Mouse (Mus musculus) heart, embryonic 14.5 days (tissue): ENCODE measurements around the gene Pigg. TPM values are rescaled to one million over a fixed set of nuclear protein-coding genes. Genes with fewer than 3 reads are reported as not detected.

Source experiments
- ATAC-seq: fragments of 200-750 bp; cut with Nextera tagmentation; 2 replicates; pipeline ENCODE4 v1.8.0; 2017; ENCODE audit warnings: low read depth, moderate TSS enrichment; ENCODE audit not compliant: insufficient number of reproducible peaks, insufficient read depth, low FRiP score
- H3K27ac ChIP-seq, 2 experiments: fragments of 200-500 bp in 1 of 2; fragments of 300-500 bp in 1 of 2; sonication (generic) in 1 of 2; replicated peaks in 1 of 2; 2 replicates each; pipeline ENCODE4 v1.5.1; 2012 to 2014; ENCODE audit warnings: low read depth in 2 of 2, low read length in 2 of 2, control low read depth in 1 of 2, mild to moderate bottlenecking in 1 of 2, mixed read lengths in 1 of 2; ENCODE audit not compliant: control insufficient read depth in 1 of 2, insufficient read depth in 1 of 2
- H3K27me3 ChIP-seq: fragments of 300-500 bp; sonication (generic); 2 replicates; pipeline ENCODE4 v1.6.1; 2014; ENCODE audit warnings: mild to moderate bottlenecking, low read length, control low read depth; ENCODE audit not compliant: control insufficient read depth, insufficient read depth
- H3K36me3 ChIP-seq: fragments of 300-500 bp; sonication (generic); 2 replicates; pipeline ENCODE4 v1.6.1; 2014; ENCODE audit warnings: mild to moderate bottlenecking, control low read depth, low read length, mixed read lengths; ENCODE audit not compliant: control insufficient read depth, insufficient read depth
- H3K4me1 ChIP-seq, 2 experiments: fragments of 200-500 bp in 1 of 2; fragments of 300-500 bp in 1 of 2; sonication (generic) in 1 of 2; 2 replicates each; pipeline ENCODE4 v1.6.1; 2012 to 2014; ENCODE audit warnings: low read length in 2 of 2, control low read depth in 1 of 2, mixed read lengths in 1 of 2; ENCODE audit not compliant: control insufficient read depth in 2 of 2, insufficient read depth in 2 of 2
- H3K4me2 ChIP-seq: fragments of 300-500 bp; sonication (generic); 2 replicates; pipeline ENCODE4 v1.6.1; 2014; ENCODE audit warnings: mild to moderate bottlenecking, low read length
- H3K4me3 ChIP-seq, 2 experiments: fragments of 200-500 bp in 1 of 2; fragments of 300-500 bp in 1 of 2; sonication (generic) in 1 of 2; 2 replicates each; pipeline ENCODE4 v1.5.1; 2012 to 2014; ENCODE audit warnings: low read length in 2 of 2, mild to moderate bottlenecking in 2 of 2, control low read depth in 1 of 2, low read depth in 1 of 2, moderate library complexity in 1 of 2; ENCODE audit not compliant: control insufficient read depth in 1 of 2, insufficient read depth in 1 of 2
- H3K9ac ChIP-seq: fragments of 300-500 bp; sonication (generic); 2 replicates; pipeline ENCODE4 v1.6.1; 2014; ENCODE audit warnings: mild to moderate bottlenecking, low read length
- H3K9me3 ChIP-seq: fragments of 300-500 bp; sonication (generic); 2 replicates; pipeline ENCODE4 v1.6.1; 2016; ENCODE audit warnings: low read length, control low read depth; ENCODE audit not compliant: control insufficient read depth
- WGBS: fragments of 180-500 bp; shearing (Covaris S2); extraction: QIAGEN DNeasy Blood & Tissue Kit; methylation state at CpG from one replicate; pipeline ENCODE4 v1.1.7; 2014; 5-methylcytosine and 5-hydroxymethylcytosine counted together
- polyA plus RNA-seq: library from polyadenylated mRNA; unstranded; fragments of >200 nt; fragmentation: Nextera tagmentation; extraction: Ambion mirVana; gene quantifications from 2 replicates; pipeline ENCODE4 v1.2.1, GENCODE M21; 2014

Gene Pigg
- polyA plus RNA-seq, 1 experiment from 2014 or later, result 3.6 TPM

- peak overlapping the region; percentile 80 for H3K4me2 ChIP-seq
- 12% methylated on average over 6 of the region's 6 CpGs for WGBS
- H3K36me3 ChIP-seq, result no peaks in the 10 kb centered on the region
- no peak overlapping the region for H3K27ac ChIP-seq
- H3K9me3 ChIP-seq, result no peaks in the 10 kb centered on the region
- H3K27me3 ChIP-seq, result peaks cover 90% of the 10 kb centered on the region
- H3K4me3 ChIP-seq, result peak overlapping the region; percentile 43 to 47
- H3K9ac ChIP-seq, result no peak overlapping the region
- no peak for ATAC-seq
- H3K4me1 ChIP-seq, result peaks cover 0 to 17% of the 10 kb centered on the region in 2 experiments; a peak in 3 of 4 replicates
Measured at GRCm38 (mm10) chr5:108368446-108368845, 56.0 kb downstream of the Pigg start.

GRCm38 (mm10) chr5:108368851-108369621 lies 56.6 kb downstream of the Pigg start:
- Histone ChIP-seq H3K36me3 (no peaks in the 10 kb centered on the region), H3K9me3 (no peaks in the 10 kb centered on the region), H3K9ac (0 out of 2 replicates have a peak overlapping the region, but pooled peaks have one; percentile 39), H3K4me1 (peaks cover 0 to 17% of the 10 kb centered on the region in 2 experiments; a peak in 3 of 4 replicates), H3K4me3 (peak overlapping the region; percentile 43 to 47), H3K27ac (no peak overlapping the region), H3K27me3 (peaks cover 89% of the 10 kb centered on the region), H3K4me2 (peak overlapping the region; percentile 80)
- WGBS, result under 1% methylated on average over 49 of the region's 49 CpGs
- no peak for ATAC-seq

DNA sequence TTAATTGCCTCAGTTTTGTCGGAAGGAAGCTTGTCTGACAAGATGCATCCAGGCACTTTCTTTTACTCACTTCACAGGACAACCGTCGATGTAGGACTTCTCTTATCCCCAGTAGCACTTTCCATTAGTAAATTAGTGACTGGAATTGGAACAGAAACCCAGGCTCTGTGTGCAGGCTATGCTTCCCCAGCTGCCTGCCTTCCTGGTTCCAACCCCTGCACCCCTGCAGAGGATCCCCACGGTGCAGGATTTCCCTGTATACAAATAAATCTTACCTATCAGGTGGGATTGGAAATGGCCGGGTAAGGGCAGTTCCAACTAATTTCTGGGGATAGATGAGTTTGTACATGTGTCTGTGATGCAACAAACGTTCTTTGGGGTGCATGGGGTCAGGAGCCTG lies 57.6 kb downstream of the Pigg start:
- Histone ChIP-seq H3K36me3 (no peaks in the 10 kb centered on the region), H3K4me1 (peaks cover 0 to 17% of the 10 kb centered on the region in 2 experiments; a peak in 3 of 4 replicates), H3K27me3 (peaks cover 83% of the 10 kb centered on the region), H3K9ac (no peak overlapping the region), H3K27ac (no peak overlapping the region), H3K4me3 (no peak overlapping the region), H3K9me3 (no peaks in the 10 kb centered on the region), H3K4me2 (no peak overlapping the region)
- ATAC-seq, result no peak
- WGBS, result 4% methylated on average over 6 of the region's 6 CpGs

- Histone ChIP-seq H3K4me3 (no peak overlapping the region), H3K4me2 (no peak overlapping the region), H3K4me1 (peaks cover 0 to 2% of the 10 kb centered on the region in 2 experiments; a peak in 2 of 4 replicates), H3K36me3 (no peaks in the 10 kb centered on the region), H3K9me3 (no peaks in the 10 kb centered on the region), H3K9ac (no peak overlapping the region), H3K27me3 (peaks cover 46% of the 10 kb centered on the region), H3K27ac (no peak overlapping the region)
- ATAC-seq, result no peak
- WGBS, result 69% methylated on average over 5 of the region's 5 CpGs
Measured at GRCm38 (mm10) chr5:108374079-108374478, 61.7 kb downstream of the Pigg start.

GRCm38 (mm10) chr5:108376059-108376458 lies 63.6 kb downstream of the Pigg start:
- no peak overlapping the region for H3K4me3 ChIP-seq
- no peaks in the 10 kb centered on the region for H3K4me1 ChIP-seq
- H3K36me3 ChIP-seq, result no peaks in the 10 kb centered on the region
- no peak for ATAC-seq
- H3K27ac ChIP-seq, result no peak overlapping the region
- H3K9me3 ChIP-seq, result no peaks in the 10 kb centered on the region
- 54% methylated on average over 1 of the region's 1 CpGs for WGBS
- H3K27me3 ChIP-seq, result peaks cover 27% of the 10 kb centered on the region
- no peak overlapping the region for H3K9ac ChIP-seq
- H3K4me2 ChIP-seq, result no peak overlapping the region

GRCm38 (mm10) chr5:108378346-108378745 lies 65.9 kb downstream of the Pigg start:
- no peak overlapping the region for H3K27ac ChIP-seq
- 58% methylated on average over 4 of the region's 4 CpGs for WGBS
- no peaks in the 10 kb centered on the region for H3K4me1 ChIP-seq
- H3K4me3 ChIP-seq, result no peak overlapping the region
- H3K9me3 ChIP-seq, result 0 out of 2 replicates have a peak, but pooled peaks cover 6% of the 10 kb centered on the region
- H3K27me3 ChIP-seq, result peaks cover 13% of the 10 kb centered on the region
- no peak for ATAC-seq
- no peak overlapping the region for H3K9ac ChIP-seq
- H3K36me3 ChIP-seq, result no peaks in the 10 kb centered on the region
- no peak overlapping the region for H3K4me2 ChIP-seq

- no peaks in the 10 kb centered on the region; the same call in 1 of the 2 replicates for H3K27me3 ChIP-seq
- whole genome bisulfite sequencing, result 70% methylated on average over 2 of the region's 2 CpGs
- H3K36me3 ChIP-seq, result no peaks in the 10 kb centered on the region
- no peak overlapping the region for H3K27ac ChIP-seq
- no peak overlapping the region for H3K4me2 ChIP-seq
- H3K4me3 ChIP-seq, result no peak overlapping the region
- H3K9me3 ChIP-seq, result 0 out of 2 replicates have a peak, but pooled peaks cover 6% of the 10 kb centered on the region
- no peaks in the 10 kb centered on the region for H3K4me1 ChIP-seq
- H3K9ac ChIP-seq, result no peak overlapping the region
- ATAC-seq, result no peak
Measured at GRCm38 (mm10) chr5:108385632-108386031, 73.2 kb downstream of the Pigg start.
